Mouse (Mus musculus) embryonic facial prominence, embryonic 15.5 days (tissue): ENCODE data around the gene Erbb4. TPM values are rescaled to one million over a fixed set of nuclear protein-coding genes. Genes with fewer than 3 reads are reported as not detected.

Experiments used
- ATAC-seq: fragments of 200-750 bp; cut with Nextera tagmentation; 2 replicates; pipeline ENCODE4 v1.8.0; 2017; ENCODE audit warnings: low read depth, moderate TSS enrichment; ENCODE audit not compliant: insufficient number of reproducible peaks, low FRiP score, low TSS enrichment
- H3K27ac ChIP-seq: fragments of 300-500 bp; sonication (generic); replicated peaks from 2 replicates; pipeline ENCODE4 v1.5.1; 2015; ENCODE audit warnings: mild to moderate bottlenecking, inconsistent platforms
- H3K27me3 ChIP-seq: fragments of 300-500 bp; sonication (generic); 2 replicates; pipeline ENCODE4 v1.6.1; 2015; ENCODE audit warnings: inconsistent platforms
- H3K36me3 ChIP-seq: fragments of 300-500 bp; sonication (generic); 2 replicates; pipeline ENCODE4 v1.6.1; 2015; ENCODE audit warnings: mild to moderate bottlenecking, inconsistent platforms
- H3K4me1 ChIP-seq: fragments of 300-500 bp; sonication (generic); 2 replicates; pipeline ENCODE4 v1.6.1; 2015; ENCODE audit warnings: inconsistent platforms
- H3K4me2 ChIP-seq: fragments of 300-500 bp; sonication (generic); replicated peaks from 2 replicates; pipeline ENCODE4 v1.6.1; 2015; ENCODE audit warnings: mild to moderate bottlenecking, inconsistent platforms
- H3K4me3 ChIP-seq: fragments of 300-500 bp; sonication (generic); replicated peaks from 2 replicates; pipeline ENCODE4 v1.5.1; 2015; ENCODE audit warnings: mild to moderate bottlenecking, inconsistent platforms
- H3K9ac ChIP-seq: fragments of 300-500 bp; sonication (generic); 2 replicates; pipeline ENCODE4 v1.6.1; 2015; ENCODE audit warnings: inconsistent platforms
- H3K9me3 ChIP-seq: fragments of 300-500 bp; sonication (generic); replicated peaks from 2 replicates; pipeline ENCODE4 v1.6.1; 2016; ENCODE audit warnings: inconsistent platforms
- WGBS: fragments of 180-500 bp; shearing (Covaris S2); methylation state at CpG from one replicate; pipeline ENCODE4 v1.1.7; 2015; 5-methylcytosine and 5-hydroxymethylcytosine counted together
- polyA plus RNA-seq: library from polyadenylated mRNA; unstranded; fragments of >200 nt; fragmentation: Nextera tagmentation; extraction: Ambion mirVana; gene quantifications from 2 replicates; pipeline ENCODE4 v1.2.1, GENCODE M21; 2015

Gene Erbb4
- polyA plus RNA-seq, 1 experiment from 2014 or later, result 0.77 TPM

DNA sequence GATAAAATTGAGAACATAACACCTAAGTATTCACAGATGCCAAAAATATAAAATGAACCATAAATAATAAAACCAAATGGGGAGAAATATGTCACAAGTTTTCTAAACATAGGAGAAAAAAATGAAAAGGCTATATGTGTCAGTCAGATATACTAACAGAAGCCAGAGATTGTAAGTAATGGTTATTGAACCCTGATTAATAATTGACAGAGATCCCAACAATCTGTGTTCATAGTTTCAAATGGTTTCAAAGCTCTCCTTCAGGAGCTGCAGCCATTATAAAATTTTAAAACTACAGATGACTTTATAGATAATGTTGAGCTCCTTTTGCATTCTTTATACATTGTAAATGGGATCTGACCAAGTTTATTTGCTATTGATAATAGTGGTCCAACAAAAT lies 426.4 kb downstream of the Erbb4 start:
- no peak for ATAC-seq
- Histone ChIP-seq H3K27ac (no peak overlapping the region), H3K9me3 (no peaks in the 10 kb centered on the region), H3K4me1 (no peaks in the 10 kb centered on the region), H3K4me2 (no peak overlapping the region), H3K9ac (no peak overlapping the region), H3K36me3 (no peaks in the 10 kb centered on the region), H3K27me3 (no peaks in the 10 kb centered on the region), H3K4me3 (no peak overlapping the region)

GRCm38 (mm10) chr1:68674667-68675066 lies 433.2 kb downstream of the Erbb4 start:
- Histone ChIP-seq H3K4me1 (no peaks in the 10 kb centered on the region), H3K36me3 (no peaks in the 10 kb centered on the region), H3K9ac (no peak overlapping the region), H3K27me3 (no peaks in the 10 kb centered on the region), H3K4me3 (no peak overlapping the region), H3K27ac (no peak overlapping the region), H3K9me3 (no peaks in the 10 kb centered on the region), H3K4me2 (no peak overlapping the region)
- WGBS, result 83% methylated on average over 4 of the region's 4 CpGs
- ATAC-seq, result no peak

DNA sequence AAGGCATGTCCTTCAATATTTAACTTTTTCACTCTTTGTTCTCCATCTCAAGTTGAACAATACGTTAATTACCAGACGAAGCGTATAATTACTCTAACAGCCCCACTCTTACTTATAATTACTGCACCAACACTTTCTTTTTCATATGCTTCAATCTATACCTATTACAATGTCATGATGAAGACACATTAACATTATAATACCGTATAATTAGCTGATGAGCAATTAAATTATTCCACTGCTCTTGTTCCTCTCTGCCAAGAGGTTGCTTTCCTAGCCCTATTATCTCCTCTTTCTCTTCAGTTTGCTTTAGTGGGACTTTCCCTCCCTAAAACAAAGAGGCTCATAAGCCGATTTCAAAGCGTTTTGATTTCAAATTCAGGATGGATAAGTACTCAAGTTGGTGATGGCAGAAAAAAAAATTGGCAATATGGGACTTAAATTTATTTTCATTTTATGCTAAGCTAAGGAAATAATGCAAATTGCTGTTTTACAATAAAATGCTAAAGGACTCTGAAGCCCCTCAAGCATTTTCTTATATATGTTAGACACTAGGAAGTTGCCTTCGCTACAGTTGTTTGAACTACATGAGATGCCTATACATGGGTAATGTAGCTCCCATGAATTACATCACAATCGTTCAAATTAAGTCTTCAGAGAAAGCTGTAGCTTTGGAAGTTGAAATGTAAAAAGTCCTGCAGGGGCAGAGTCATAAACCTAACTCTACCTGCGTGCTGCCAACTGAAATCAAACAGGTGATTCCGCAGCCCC lies 440.8 kb downstream of the Erbb4 start:
- H3K4me3 ChIP-seq, result no peak overlapping the region
- no peaks in the 10 kb centered on the region for H3K27me3 ChIP-seq
- H3K27ac ChIP-seq, result no peak overlapping the region
- H3K9ac ChIP-seq, result no peak overlapping the region
- ATAC-seq, result no peak
- no peaks in the 10 kb centered on the region for H3K9me3 ChIP-seq
- H3K4me1 ChIP-seq, result no peaks in the 10 kb centered on the region
- no peak overlapping the region for H3K4me2 ChIP-seq
- H3K36me3 ChIP-seq, result no peaks in the 10 kb centered on the region
- 83% methylated on average over 10 of the region's 10 CpGs for WGBS

GRCm38 (mm10) chr1:68590475-68590874 lies 517.4 kb downstream of the Erbb4 start:
- H3K9ac ChIP-seq, result no peak overlapping the region
- H3K27me3 ChIP-seq, result no peaks in the 10 kb centered on the region
- no peak for ATAC-seq
- H3K4me2 ChIP-seq, result no peak overlapping the region
- no peak overlapping the region for H3K4me3 ChIP-seq
- 84% methylated on average over 3 of the region's 3 CpGs for WGBS
- no peak overlapping the region for H3K27ac ChIP-seq
- H3K9me3 ChIP-seq, result no peaks in the 10 kb centered on the region
- H3K4me1 ChIP-seq, result no peaks in the 10 kb centered on the region
- H3K36me3 ChIP-seq, result no peaks in the 10 kb centered on the region

GRCm38 (mm10) chr1:68573851-68574540 lies 533.9 kb downstream of the Erbb4 start:
- Histone ChIP-seq H3K27ac (no peak overlapping the region), H3K4me2 (no peak overlapping the region), H3K27me3 (no peaks in the 10 kb centered on the region), H3K9me3 (no peaks in the 10 kb centered on the region), H3K4me1 (no peaks in the 10 kb centered on the region), H3K4me3 (no peak overlapping the region), H3K36me3 (no peaks in the 10 kb centered on the region), H3K9ac (no peak overlapping the region)
- ATAC-seq, result no peak
- 49% methylated on average over 4 of the region's 4 CpGs for WGBS

- H3K27ac ChIP-seq, result no peak overlapping the region
- no peak overlapping the region for H3K4me3 ChIP-seq
- no peak overlapping the region for H3K9ac ChIP-seq
- no peaks in the 10 kb centered on the region for H3K36me3 ChIP-seq
- no peaks in the 10 kb centered on the region for H3K9me3 ChIP-seq
- WGBS, result 72% methylated on average over 1 of the region's 1 CpGs
- no peaks in the 10 kb centered on the region for H3K27me3 ChIP-seq
- H3K4me2 ChIP-seq, result no peak overlapping the region
- no peaks in the 10 kb centered on the region for H3K4me1 ChIP-seq
- no peak for ATAC-seq
Observed at GRCm38 (mm10) chr1:68570924-68571323, 536.9 kb downstream of the Erbb4 start.

GRCm38 (mm10) chr1:68542942-68543341 lies 564.9 kb downstream of the Erbb4 start:
- Histone ChIP-seq H3K4me3 (no peak overlapping the region), H3K9me3 (no peaks in the 10 kb centered on the region), H3K4me1 (no peaks in the 10 kb centered on the region), H3K4me2 (no peak overlapping the region), H3K9ac (no peak overlapping the region), H3K27ac (no peak overlapping the region), H3K27me3 (no peaks in the 10 kb centered on the region), H3K36me3 (no peaks in the 10 kb centered on the region)
- 88% methylated on average over 4 of the region's 4 CpGs for WGBS
- no peak for ATAC-seq

DNA sequence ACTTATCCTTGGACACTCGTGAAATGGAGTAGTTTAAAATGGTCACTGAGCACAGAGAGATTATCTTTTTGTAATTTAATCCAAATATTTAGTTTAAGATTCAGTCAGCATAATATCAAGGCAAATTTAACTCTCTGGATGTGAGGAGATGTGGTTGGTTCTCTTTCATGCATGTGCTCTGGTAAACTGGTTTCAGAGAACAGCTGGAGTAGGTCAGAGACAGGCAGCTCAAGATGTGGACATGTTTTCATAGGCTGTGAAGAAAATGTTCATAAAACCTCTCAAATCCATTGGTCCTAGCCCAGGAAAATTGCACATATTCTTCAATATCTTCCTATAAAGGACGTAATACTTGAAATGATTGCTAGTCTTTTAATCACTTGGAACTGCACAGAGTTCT lies 590.0 kb downstream of the Erbb4 start:
- no peak for ATAC-seq
- Histone ChIP-seq H3K36me3 (no peaks in the 10 kb centered on the region), H3K4me1 (no peaks in the 10 kb centered on the region), H3K4me3 (no peak overlapping the region), H3K9me3 (no peaks in the 10 kb centered on the region), H3K9ac (no peak overlapping the region), H3K27ac (no peak overlapping the region), H3K4me2 (no peak overlapping the region), H3K27me3 (no peaks in the 10 kb centered on the region)
- WGBS, result 40% methylated on average over 2 of the region's 2 CpGs

- Histone ChIP-seq H3K4me1 (no peaks in the 10 kb centered on the region), H3K4me2 (no peak overlapping the region), H3K27me3 (no peaks in the 10 kb centered on the region), H3K9ac (no peak overlapping the region), H3K4me3 (no peak overlapping the region), H3K27ac (no peak overlapping the region), H3K36me3 (no peaks in the 10 kb centered on the region), H3K9me3 (no peaks in the 10 kb centered on the region)
- ATAC-seq, result no peak
- WGBS, result 83% methylated on average over 1 of the region's 1 CpGs
Observed at GRCm38 (mm10) chr1:68503873-68504272, 604.0 kb downstream of the Erbb4 start.

- no peaks in the 10 kb centered on the region for H3K27me3 ChIP-seq
- H3K4me3 ChIP-seq, result no peak overlapping the region
- no peaks in the 10 kb centered on the region for H3K9me3 ChIP-seq
- no peaks in the 10 kb centered on the region for H3K4me1 ChIP-seq
- H3K36me3 ChIP-seq, result no peaks in the 10 kb centered on the region
- 33% methylated on average over 4 of the region's 4 CpGs for WGBS
- no peak overlapping the region for H3K9ac ChIP-seq
- H3K4me2 ChIP-seq, result no peak overlapping the region
- ATAC-seq, result no peak
- H3K27ac ChIP-seq, result no peak overlapping the region
Observed at GRCm38 (mm10) chr1:68501561-68501960, 606.3 kb downstream of the Erbb4 start.

DNA sequence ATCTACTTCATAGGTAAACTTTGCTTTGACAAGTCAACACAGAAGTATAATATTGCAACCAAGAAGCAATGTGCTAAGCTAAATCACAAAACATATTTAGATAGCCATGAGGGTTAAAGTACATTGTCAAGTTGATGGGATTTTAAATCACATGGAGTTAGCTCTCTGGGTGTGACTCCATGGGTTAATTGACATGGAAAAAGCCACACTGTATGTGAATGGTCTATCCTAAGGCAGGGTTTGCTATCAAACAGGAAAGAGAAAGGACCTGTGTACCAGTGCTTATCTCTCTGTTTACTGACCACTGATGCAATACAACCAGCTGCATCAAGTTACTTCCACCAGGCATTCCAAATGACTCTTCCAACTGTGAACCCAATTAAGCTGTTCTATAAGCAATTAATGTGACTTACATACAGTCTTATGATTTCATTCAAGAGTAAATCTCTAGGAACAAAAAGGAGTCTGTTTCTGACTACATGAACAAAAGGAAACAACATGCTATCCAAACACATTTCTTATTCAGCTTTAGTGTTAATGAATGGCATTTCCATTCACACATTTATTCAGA lies 641.4 kb downstream of the Erbb4 start:
- Histone ChIP-seq H3K27me3 (no peaks in the 10 kb centered on the region), H3K4me1 (no peaks in the 10 kb centered on the region), H3K9me3 (no peaks in the 10 kb centered on the region), H3K9ac (no peak overlapping the region), H3K27ac (no peak overlapping the region), H3K4me2 (no peak overlapping the region), H3K36me3 (no peaks in the 10 kb centered on the region), H3K4me3 (no peak overlapping the region)
- no peak for ATAC-seq
